Mouse (Mus musculus): ENCODE data around the gene Gstt4. TPM values are rescaled to one million over a fixed set of nuclear protein-coding genes. Genes with fewer than 3 reads are reported as not detected.

Gene Gstt4
- polyA plus RNA-seq, 1 experiment from 2014 or later: not detected

- Histone ChIP-seq H3K36me3 (no peaks in the 10 kb centered on the region), H3K4me3 (peak overlapping the region; percentile 34), H3K27me3 (peaks cover 35% of the 10 kb centered on the region), H3K4me2 (replicated peaks) (peak overlapping the region; percentile 52), H3K27ac (no peak overlapping the region), H3K4me1 (peaks cover 34% of the 10 kb centered on the region), H3K9me3 (replicated peaks) (no peaks in the 10 kb centered on the region), H3K9ac (0 out of 2 replicates have a peak overlapping the region, but pooled peaks have one; percentile 27)
- ATAC-seq (ENCODE audit: low FRiP score): no peak
- WGBS: 2% methylated on average over 21 of the region's 21 CpGs
These were observed 11.9 kb upstream of the Gstt4 start for GRCm38 (mm10) chr10:75834250-75834649.

- 15% methylated on average over 21 of the region's 21 CpGs for WGBS
- no peak for ATAC-seq (ENCODE audit: low FRiP score)
- H3K4me1 ChIP-seq: peaks cover 34% of the 10 kb centered on the region
- H3K9me3 ChIP-seq (replicated peaks): no peaks in the 10 kb centered on the region
- H3K36me3 ChIP-seq: no peaks in the 10 kb centered on the region
- no peak overlapping the region for H3K27ac ChIP-seq
- H3K9ac ChIP-seq: no peak overlapping the region
- H3K4me3 ChIP-seq: peak overlapping the region; percentile 34
- peak overlapping the region; percentile 52 for H3K4me2 ChIP-seq (replicated peaks)
- peaks cover 35% of the 10 kb centered on the region for H3K27me3 ChIP-seq
These were observed 11.2 kb upstream of the Gstt4 start for GRCm38 (mm10) chr10:75833456-75834080.

- Histone ChIP-seq H3K27ac (no peak overlapping the region), H3K4me1 (peaks cover 26% of the 10 kb centered on the region), H3K27me3 (peaks cover 35% of the 10 kb centered on the region), H3K9ac (no peak overlapping the region), H3K36me3 (no peaks in the 10 kb centered on the region), H3K4me2 (replicated peaks) (no peak overlapping the region), H3K4me3 (no peak overlapping the region), H3K9me3 (replicated peaks) (no peaks in the 10 kb centered on the region)
- ATAC-seq (ENCODE audit: low FRiP score): no peak
- 64% methylated on average over 13 of the region's 13 CpGs for WGBS
These were observed 10.0 kb upstream of the Gstt4 start for GRCm38 (mm10) chr10:75832272-75832895.

GRCm38 (mm10) chr10:75830275-75830670 is 7.9 kb upstream of the Gstt4 start:
- ATAC-seq (ENCODE audit: low FRiP score): no peak
- Histone ChIP-seq H3K27ac (no peak overlapping the region), H3K36me3 (no peaks in the 10 kb centered on the region), H3K4me1 (peaks cover 16% of the 10 kb centered on the region), H3K4me2 (replicated peaks) (no peak overlapping the region), H3K9me3 (replicated peaks) (no peaks in the 10 kb centered on the region), H3K27me3 (peaks cover 34% of the 10 kb centered on the region), H3K9ac (no peak overlapping the region), H3K4me3 (no peak overlapping the region)
- 87% methylated on average over 2 of the region's 2 CpGs for WGBS

GRCm38 (mm10) chr10:75829529-75830274 is 7.4 kb upstream of the Gstt4 start:
- Histone ChIP-seq H3K4me1 (peaks cover 13% of the 10 kb centered on the region), H3K27me3 (peaks cover 30% of the 10 kb centered on the region), H3K9me3 (replicated peaks) (no peaks in the 10 kb centered on the region), H3K4me3 (no peak overlapping the region), H3K9ac (no peak overlapping the region), H3K36me3 (no peaks in the 10 kb centered on the region), H3K27ac (no peak overlapping the region), H3K4me2 (replicated peaks) (no peak overlapping the region)
- no peak for ATAC-seq (ENCODE audit: low FRiP score)
- WGBS: 87% methylated on average over 2 of the region's 2 CpGs

- no peak for ATAC-seq (ENCODE audit: low FRiP score)
- Histone ChIP-seq H3K4me2 (replicated peaks) (no peak overlapping the region), H3K27me3 (peaks cover 18% of the 10 kb centered on the region), H3K9ac (no peak overlapping the region), H3K4me1 (peaks cover 3% of the 10 kb centered on the region; the same call in 1 of the 2 replicates), H3K4me3 (no peak overlapping the region), H3K27ac (no peak overlapping the region), H3K36me3 (no peaks in the 10 kb centered on the region), H3K9me3 (replicated peaks) (no peaks in the 10 kb centered on the region)
These were observed 6.2 kb upstream of the Gstt4 start for GRCm38 (mm10) chr10:75828500-75828931.

GRCm38 (mm10) chr10:75827668-75828360 is 5.5 kb upstream of the Gstt4 start:
- H3K36me3 ChIP-seq: no peaks in the 10 kb centered on the region
- H3K4me1 ChIP-seq: no peaks in the 10 kb centered on the region
- no peak for ATAC-seq (ENCODE audit: low FRiP score)
- peaks cover 5% of the 10 kb centered on the region; the same call in 1 of the 2 replicates for H3K9me3 ChIP-seq (replicated peaks)
- H3K9ac ChIP-seq: no peak overlapping the region
- no peak overlapping the region for H3K4me3 ChIP-seq
- no peak overlapping the region for H3K27ac ChIP-seq
- no peak overlapping the region for H3K4me2 ChIP-seq (replicated peaks)
- H3K27me3 ChIP-seq: peaks cover 11% of the 10 kb centered on the region
- 92% methylated on average over 4 of the region's 4 CpGs for WGBS

GRCm38 (mm10) chr10:75824530-75824929 is 2.2 kb upstream of the Gstt4 start:
- H3K4me3 ChIP-seq: no peak overlapping the region
- H3K27ac ChIP-seq: no peak overlapping the region
- peaks cover 5% of the 10 kb centered on the region; the same call in 1 of the 2 replicates for H3K9me3 ChIP-seq (replicated peaks)
- no peaks in the 10 kb centered on the region for H3K36me3 ChIP-seq
- no peak overlapping the region for H3K4me2 ChIP-seq (replicated peaks)
- H3K4me1 ChIP-seq: no peaks in the 10 kb centered on the region
- ATAC-seq (ENCODE audit: low FRiP score): no peak
- no peak overlapping the region for H3K9ac ChIP-seq
- H3K27me3 ChIP-seq: no peaks in the 10 kb centered on the region
- 90% methylated on average over 4 of the region's 4 CpGs for WGBS

- 83% methylated on average over 1 of the region's 1 CpGs for WGBS
- Histone ChIP-seq H3K36me3 (no peaks in the 10 kb centered on the region), H3K27ac (no peak overlapping the region), H3K9ac (no peak overlapping the region), H3K27me3 (no peaks in the 10 kb centered on the region), H3K4me1 (no peaks in the 10 kb centered on the region), H3K9me3 (replicated peaks) (peaks cover 5% of the 10 kb centered on the region; the same call in 1 of the 2 replicates), H3K4me2 (replicated peaks) (no peak overlapping the region), H3K4me3 (no peak overlapping the region)
- no peak for ATAC-seq (ENCODE audit: low FRiP score)
These were observed 1.4 kb upstream of the Gstt4 start for GRCm38 (mm10) chr10:75823782-75824181.

- no peak for ATAC-seq (ENCODE audit: low FRiP score)
- WGBS: 87% methylated on average over 5 of the region's 5 CpGs
- no peaks in the 10 kb centered on the region for H3K4me1 ChIP-seq
These were observed 2.5 kb downstream of the Gstt4 start for GRCm38 (mm10) chr10:75819882-75820281.

GRCm38 (mm10) chr10:75818641-75819040 is 3.7 kb downstream of the Gstt4 start:
- ATAC-seq (ENCODE audit: low FRiP score): no peak
- WGBS: 60% methylated on average over 10 of the region's 10 CpGs

More at GRCm38 (mm10) chr10:75819882-75820281, 2.5 kb downstream of the Gstt4 start:
- Histone ChIP-seq H3K27ac (no peak overlapping the region), H3K9me3 (replicated peaks) (peaks cover 5% of the 10 kb centered on the region; the same call in 1 of the 2 replicates), H3K4me2 (replicated peaks) (no peak overlapping the region), H3K36me3 (no peaks in the 10 kb centered on the region), H3K27me3 (no peaks in the 10 kb centered on the region), H3K9ac (no peak overlapping the region), H3K4me3 (no peak overlapping the region)

GRCm38 (mm10) chr10:75804217-75804616 is 18.1 kb downstream of the Gstt4 start:
- H3K9ac ChIP-seq: no peak overlapping the region
- H3K27me3 ChIP-seq: no peaks in the 10 kb centered on the region
- 77% methylated on average over 2 of the region's 2 CpGs for WGBS
- H3K4me3 ChIP-seq: no peak overlapping the region
- H3K27ac ChIP-seq: no peak overlapping the region
- no peaks in the 10 kb centered on the region for H3K9me3 ChIP-seq (replicated peaks)
- no peaks in the 10 kb centered on the region for H3K4me1 ChIP-seq
- no peak overlapping the region for H3K4me2 ChIP-seq (replicated peaks)
- H3K36me3 ChIP-seq: no peaks in the 10 kb centered on the region
- no peak for ATAC-seq (ENCODE audit: low FRiP score)

More at GRCm38 (mm10) chr10:75818641-75819040, 3.7 kb downstream of the Gstt4 start:
- Histone ChIP-seq H3K4me2 (replicated peaks) (no peak overlapping the region), H3K36me3 (no peaks in the 10 kb centered on the region), H3K4me1 (no peaks in the 10 kb centered on the region), H3K9ac (no peak overlapping the region), H3K4me3 (no peak overlapping the region), H3K27me3 (no peaks in the 10 kb centered on the region), H3K27ac (no peak overlapping the region), H3K9me3 (replicated peaks) (peaks cover 5% of the 10 kb centered on the region; the same call in 1 of the 2 replicates)

Measured in hindbrain, embryonic 12.5 days (tissue).